Mouse (Mus musculus) urinary bladder, postnatal 36 days (tissue): ENCODE measurements around the gene Gramd4.
"Not testable (repeated sequence)": the region's sequence is repeated elsewhere in the genome, so short reads cannot be mapped to it uniquely, and the experiment has no call there.

Experiments
- DNase-seq, 2 experiments: peaks; one replicate each; pipeline ENCODE4 v3.0.0; 2022; ENCODE audit warnings: low spot score in 2 of 2, mixed read lengths in 1 of 2

The Gramd4 gene

DNA sequence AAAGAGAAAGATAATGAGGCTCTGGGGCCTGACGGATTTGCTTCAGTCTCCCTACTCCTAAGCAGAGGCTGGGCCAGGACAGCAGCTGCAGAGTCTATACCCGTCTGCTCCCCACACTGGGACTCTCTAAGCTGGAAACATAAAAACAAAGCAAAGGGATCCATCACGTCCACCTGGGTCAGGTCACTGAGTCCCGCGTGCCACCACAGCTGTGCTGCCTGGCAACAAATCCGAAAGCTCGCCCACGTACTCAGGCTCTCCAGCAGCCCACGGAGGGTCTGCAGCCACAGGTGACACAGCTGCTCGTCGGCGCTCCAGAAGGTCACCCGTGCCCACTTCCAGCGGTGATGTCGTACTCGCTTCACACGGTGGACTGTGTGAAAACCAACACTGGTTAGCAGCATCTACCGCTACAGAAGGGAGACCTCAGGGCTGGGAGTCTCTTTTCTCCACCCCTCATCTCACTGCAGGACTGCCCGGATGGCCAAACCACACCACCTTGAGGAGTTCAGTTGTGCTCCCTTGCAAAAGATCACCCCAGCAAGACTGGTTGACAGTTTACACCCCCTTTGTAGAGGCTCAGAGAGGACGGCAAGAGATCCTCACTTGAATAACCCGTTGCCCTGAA lies 107.3 kb downstream of the Gramd4 start:
- no peak for DNase-seq

DNA sequence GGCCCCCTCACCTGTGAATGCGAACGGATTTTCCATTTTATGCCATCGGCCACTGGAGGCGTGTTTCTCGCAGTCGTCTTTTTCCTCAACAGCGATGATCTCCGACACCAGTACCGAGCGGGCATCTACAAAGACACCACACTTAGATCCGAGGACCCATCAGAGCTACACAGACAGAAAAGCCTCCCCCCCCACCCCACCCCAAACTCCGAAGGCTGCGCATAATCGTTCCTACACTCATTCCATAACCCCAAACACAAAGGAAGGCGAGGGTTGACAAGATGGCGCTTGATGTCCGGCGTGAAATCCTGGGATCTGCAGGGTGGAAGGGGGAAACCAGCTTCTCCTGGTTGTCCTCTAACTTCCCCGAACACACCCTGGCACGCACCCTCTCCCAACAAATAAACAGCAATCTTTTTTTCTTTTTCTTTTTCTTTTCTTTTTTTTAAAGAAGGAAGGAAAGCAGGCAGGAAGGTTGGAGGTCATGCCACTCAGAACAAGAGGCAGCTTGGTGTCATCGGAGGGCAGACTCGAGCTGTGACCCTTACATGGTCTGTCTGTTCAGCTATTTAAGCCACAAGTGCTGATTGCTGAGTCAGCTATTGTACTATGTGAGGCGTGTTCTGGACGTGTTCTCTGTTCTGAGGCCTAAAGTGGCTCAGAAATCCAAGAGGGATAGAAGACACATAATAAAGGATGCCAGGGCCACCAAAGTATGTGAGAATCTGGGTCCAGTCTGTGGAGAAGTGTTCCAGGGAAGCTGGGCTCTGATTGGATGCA lies 108.5 kb downstream of the Gramd4 start:
- no peak for DNase-seq

DNA sequence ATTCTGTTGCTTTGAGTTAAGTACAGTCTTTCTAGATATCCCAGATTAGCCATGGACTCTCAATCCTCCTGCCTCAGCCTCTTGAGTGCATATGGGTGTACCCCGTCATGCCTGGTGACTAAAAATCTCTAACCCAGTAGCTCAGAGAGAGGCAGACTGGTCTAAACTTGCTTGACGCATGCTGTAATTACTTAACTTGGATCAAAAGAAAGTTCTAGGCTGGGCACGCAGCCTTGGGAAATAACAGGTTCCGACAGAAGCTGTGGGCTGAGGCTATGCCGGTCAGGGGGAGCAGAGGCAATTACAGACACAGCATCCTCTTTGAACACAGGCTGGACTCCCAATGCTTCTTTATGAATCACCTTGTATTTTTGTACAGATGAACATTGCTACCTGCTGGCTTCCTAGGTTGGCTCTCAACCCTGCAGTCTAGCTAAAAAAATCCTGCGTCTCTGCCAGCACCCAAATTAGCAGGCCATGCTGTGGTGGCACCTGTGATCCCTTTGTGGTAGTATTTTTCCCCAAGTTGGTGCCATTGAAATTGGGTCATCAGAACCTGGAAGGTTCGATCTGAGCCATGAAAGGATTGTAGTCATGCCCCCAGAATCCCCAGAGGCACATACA lies 109.6 kb downstream of the Gramd4 start:
- DNase-seq: no peak

DNA sequence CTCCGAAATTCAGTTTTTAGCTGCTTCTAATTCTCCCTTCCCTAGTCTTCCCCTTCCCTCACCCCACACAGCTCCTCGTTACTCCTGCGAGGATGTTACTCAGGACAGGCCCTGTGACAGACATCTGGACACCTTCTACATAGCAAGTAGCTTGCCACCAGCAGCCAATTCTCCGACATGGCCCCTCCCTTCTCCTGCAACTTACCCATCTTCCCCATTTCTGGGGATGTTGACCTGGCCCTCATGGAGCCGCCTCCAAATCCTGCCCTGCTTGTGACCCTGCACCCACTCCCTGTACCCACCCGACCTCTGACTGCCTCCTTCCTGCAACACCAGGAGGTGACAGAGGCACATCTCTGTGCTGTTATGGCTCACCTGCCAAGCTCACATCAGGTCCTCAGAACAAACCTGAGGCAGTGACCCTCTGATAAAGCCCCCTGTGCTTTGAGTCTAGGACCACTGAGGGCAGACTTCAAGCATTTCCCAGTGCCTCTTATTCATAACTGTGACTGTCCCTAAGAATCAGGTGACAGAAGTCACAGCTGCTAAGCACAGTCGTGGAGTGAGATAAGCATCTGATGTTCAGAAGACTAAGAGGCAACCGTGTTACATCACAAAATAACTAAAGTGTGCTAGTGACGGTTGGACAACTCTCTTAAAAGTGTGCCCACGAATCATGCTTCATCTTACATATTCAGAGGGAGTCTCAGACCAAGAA lies 110.5 kb downstream of the Gramd4 start:
- DNase-seq: no peak

DNA sequence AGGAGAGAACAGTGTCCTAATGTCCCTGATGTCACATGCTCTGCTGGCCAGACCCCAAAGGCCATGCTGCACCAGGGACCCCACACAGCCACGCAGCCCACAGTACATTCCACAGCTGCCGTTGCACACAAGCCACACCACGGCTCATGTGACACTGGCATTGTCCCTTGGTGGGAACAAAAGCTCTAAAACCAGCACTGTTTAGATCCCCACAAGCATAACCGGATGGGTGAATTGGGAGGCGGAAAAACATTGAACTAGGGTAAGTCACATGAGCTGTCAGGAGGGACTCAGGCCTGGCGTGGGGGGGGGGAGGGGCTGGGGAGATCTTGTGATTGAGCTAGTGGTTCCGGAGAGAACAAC lies 111.0 kb downstream of the Gramd4 start:
- no peak for DNase-seq

DNA sequence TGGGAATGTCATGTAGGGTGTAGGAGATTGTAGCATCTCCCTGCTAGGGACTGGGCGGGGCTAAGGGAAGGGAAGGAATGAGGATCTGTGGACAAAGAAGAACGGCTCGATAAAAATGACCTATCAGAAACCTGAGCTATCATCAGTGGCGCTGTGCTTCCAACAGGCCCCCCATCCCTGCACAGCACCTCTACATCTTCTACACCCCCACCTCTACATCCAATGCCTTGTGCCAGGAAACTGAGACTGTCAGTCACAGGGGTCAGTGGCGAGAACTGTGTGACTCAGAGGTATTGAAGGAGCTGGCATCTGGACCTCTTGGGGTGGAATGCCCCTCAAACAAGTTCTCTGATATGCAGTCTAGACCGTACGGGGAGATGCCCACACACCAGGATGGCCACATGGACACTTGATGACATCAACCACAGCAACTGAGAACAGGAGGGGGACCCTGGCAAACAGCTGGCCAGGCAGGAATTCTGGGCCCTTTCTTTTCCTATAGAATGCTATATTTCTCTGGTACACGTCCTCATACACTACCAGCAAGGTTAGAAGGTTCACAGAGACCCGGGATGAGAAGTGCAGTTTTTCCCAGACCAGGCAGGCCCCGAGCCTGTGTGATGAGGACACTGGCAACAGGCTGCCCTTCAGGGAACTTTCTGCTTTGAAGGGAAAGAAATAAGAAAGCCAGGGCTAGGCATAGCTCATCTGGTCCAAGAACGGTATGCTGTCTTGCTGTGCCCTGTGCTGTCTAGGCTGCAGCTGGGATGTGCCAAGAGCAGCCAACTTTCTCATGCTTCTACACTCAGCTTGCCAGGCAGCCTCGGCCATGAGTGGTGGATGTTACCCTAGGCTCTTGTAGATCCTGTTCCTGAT lies 111.7 kb downstream of the Gramd4 start:
- DNase-seq: no peak

DNA sequence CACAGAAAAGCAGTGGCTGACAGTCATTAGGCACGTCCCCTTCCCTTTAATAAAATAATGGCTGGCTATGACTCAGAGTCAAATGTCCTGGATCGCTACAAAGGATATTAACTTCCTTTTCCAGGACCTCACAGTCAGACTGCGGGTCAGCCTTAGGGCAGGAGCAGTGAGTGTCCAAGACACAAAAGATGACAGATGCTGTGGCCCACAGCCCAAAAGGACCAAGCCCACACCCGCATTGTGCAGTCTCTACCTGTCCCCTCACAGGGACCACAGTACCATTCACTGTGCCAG lies 112.3 kb downstream of the Gramd4 start:
- DNase-seq: no peak

DNA sequence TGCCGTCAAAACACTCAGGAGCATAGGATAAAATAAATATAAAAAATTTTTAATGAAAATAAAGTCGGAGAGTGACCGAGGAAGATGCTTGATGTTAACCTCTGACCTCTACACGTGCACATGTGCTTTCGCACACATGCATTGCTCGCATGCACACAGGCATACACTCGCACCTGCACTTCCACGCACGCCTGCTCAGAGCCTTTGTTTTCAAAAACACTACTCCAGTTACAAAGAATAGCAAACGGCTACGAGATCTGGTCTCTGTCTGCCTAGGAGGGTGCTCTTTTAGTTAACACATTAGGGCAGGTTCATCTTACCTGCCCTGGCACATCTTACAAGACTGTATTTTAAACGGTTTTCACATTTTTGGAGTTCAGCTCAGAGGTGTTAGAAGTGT lies 113.8 kb downstream of the Gramd4 start:
- no peak for DNase-seq

DNA sequence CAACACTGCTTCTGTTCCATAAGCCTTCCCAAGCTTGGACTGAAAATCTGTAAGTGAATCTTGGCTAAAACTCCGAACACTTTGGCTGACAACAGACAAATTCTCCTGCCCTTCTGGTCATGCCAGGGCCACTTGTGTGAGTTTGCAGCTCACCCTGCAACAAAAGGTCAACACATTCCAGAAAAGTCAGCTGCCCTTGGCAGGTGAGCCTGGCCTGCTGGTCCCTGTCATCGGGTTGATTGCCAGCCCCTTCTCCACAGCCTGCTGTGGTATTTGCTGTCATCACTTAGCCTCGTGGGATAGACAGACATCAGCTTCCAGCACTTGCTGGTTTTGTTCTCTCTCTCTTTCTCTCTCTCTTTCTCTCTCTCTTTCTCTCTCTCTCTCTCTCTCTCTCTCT lies 114.6 kb downstream of the Gramd4 start:
- DNase-seq: no peak

DNA sequence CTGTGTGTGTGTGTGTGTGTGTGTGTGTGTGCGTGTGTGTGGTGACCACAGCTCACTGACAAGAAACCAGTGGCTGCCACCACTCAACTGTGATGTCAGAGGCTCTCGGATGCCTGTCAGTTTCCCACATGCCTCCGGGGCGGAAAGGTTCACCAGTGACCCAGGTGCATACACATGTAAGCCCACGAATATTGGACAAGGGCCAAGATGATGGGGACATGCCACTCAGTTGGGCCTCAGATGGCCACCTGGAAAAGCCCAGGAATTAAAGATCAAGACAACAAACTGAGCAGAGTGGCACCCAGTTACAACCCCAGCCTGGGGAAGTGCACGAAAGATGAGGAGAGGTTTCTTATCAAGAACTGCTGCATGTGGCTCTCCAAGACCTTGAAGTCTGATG lies 115.0 kb downstream of the Gramd4 start:
- no peak for DNase-seq

DNA sequence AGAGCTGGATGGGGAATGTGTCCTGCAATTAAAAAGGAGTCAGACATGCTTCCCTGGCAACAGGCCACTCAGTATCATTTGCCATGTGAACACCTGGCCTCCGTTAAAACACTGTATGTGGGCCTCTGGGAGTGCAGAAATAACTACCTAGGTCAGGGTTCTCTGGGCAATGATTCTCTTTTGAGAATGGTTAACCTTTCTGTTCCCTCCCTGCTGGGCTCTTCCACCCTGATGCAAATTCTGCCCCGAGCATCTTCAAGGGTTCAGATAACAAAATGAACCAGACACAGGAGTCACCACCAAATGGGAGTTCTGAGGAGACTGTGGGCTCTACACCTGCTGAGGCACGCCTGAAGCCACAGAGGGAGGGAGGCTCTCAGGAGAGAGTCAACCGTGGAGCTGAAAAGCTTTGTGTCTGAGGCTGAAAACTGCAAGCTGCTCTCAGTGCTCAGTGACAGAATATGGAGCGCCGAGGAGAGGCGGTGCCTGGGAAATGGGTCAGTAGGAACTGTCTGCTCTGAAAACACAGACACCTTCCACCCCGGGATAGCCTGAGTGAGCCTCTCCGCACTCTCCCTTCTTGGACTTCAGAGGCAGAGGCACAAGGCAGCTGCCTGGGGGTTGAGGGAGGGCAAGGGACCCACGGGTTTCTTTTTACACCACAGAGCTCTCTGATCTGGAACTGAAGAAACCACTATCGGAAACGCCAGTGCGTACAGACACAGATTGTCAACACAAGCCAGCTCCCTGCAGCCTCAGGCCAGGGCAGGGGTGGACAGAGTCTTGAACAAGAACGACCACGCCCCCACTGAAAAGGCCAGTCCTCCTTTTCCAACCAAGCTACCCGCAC lies 115.9 kb downstream of the Gramd4 start:
- no peak for DNase-seq

DNA sequence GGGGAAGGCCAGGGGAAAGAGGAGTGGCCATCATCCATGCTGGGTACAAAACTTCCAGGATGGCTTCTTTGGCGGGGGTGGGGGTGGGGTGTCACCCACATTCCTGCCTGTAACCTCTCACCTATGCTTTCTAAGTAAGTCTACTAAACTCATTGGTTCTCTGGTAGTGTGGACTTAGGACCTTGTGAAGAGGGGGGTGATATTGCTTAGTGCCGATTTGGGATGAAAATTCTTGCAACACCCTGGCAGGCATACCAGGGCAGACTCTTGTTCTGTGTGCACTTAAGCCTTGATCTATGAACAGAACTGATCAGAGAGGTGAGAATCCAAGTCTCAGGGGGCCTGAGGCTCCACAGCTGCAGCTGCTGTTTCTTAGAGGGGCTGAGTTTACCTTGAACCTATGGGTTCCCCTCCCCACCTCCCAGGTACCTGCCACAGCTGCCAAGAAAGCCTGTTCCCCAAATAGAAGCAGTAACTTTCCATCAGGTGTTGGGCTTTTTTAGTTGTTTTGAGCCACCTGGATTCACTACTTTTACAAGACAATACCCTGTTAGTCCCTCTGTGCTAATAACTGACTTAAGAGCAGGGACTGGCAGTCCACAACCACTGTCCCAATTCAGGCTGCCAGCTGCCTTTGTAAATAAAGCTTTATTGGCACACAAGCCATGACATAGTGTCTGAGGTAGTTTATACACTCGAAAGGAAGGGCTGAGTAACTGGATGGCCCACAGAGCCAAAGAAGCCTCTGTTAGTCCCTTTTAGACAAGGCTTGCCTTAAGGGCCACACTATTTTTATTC lies 118.0 kb downstream of the Gramd4 start:
- DNase-seq: no peak

DNA sequence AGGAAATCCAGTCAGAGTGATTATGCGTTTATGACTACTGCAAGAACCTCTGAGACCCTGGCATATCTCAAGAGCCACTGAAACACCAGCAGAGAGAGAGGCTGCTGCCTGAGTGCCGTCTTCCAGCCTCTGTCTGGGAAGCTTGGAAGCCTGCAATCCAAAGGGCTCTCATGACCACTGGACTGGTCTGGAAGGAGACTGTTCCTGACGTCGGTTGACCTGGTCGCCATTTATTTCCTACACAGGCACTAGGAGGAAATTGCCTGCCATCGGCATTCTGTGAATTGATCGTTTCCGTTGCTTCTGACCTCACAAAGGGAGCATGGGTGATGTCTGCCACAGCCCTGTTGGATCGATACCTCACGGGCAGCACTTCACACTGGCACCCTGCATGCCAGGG lies 118.7 kb downstream of the Gramd4 start:
- no peak for DNase-seq

DNA sequence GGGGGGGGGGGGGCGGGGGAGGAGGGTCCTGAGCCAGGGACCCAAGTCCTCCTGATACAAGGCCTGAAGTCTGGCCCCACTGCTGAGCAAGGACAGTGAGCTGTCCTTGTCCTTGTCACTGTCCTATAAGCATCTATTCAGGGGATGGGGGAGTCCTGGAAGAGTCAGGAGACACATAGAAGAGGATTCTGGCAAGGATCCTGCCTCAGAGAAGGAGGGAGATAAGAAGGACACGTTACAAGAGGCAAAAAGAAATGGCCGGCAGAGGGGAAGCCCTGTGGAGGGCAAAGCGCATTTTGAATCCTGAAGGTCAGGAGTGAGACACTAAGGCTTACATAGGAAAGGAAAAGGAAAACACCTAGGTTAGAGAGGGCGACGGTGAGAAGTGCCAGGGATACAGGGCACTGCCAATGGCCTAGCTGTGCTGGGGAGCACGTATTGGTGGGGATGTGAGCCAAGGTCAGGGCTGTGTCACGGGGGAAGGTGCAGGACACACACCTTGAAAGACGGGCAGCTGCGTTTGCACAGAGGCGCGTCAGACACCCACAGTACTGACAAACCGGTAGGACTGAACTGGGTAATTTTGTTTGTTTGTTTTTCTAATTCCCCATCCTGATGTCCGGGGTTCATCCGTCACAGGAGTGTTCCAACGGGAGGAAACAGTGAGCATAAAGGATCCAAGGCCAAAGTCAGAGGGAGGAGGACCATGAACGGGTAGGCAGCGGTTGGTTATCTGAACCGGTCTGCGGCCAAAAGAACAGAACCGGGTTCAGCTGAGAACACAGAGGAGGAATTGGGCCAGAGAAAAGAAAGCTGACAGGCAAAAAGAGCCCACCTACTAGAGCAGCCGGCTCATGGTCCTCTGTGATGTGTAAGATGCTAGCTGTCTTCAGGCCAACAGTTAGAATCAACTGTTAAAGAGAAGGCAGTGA lies 119.5 kb downstream of the Gramd4 start:
- DNase-seq: no peak

DNA sequence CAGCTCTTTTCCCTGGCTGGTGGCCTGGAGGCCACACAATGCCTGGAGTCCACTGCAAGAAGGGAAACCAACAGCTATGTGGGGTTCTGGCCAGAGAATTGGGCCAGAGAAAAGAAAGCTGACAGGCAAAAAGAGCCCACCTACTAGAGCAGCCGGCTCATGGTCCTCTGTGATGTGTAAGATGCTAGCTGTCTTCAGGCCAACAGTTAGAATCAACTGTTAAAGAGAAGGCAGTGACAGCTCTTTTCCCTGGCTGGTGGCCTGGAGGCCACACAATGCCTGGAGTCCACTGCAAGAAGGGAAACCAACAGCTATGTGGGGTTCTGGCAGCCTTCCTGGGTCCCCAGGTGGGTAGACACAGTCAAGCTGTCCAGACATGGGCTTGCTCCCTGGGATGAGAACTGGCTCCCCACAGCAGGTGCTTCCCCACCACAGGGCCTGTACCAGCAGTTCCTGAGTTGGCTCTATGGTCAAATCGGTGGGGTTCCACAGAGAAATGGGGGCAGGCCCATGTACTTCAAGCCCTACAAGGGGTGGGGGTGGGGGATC lies 120.3 kb downstream of the Gramd4 start:
- not testable (repeated sequence) for DNase-seq

DNA sequence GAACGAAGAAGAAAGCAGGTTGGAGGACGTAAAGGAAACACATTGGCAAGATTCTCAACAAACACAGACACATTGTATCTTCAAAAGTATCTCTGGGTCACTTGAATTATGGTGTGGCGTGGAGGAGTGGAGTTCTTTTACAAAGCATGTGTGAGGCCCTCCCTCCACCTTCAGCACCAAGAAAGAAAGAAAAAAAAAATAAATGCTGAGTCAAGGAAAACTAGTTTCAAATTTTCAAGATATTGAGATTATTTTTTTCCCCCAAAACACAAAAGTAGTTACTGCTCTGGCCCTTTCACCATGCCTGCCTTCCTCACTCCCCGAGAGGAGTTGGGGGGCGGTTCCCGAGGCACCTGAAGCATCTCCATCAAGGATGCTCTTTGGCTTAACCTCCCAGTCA lies 121.1 kb downstream of the Gramd4 start:
- DNase-seq: no peak

DNA sequence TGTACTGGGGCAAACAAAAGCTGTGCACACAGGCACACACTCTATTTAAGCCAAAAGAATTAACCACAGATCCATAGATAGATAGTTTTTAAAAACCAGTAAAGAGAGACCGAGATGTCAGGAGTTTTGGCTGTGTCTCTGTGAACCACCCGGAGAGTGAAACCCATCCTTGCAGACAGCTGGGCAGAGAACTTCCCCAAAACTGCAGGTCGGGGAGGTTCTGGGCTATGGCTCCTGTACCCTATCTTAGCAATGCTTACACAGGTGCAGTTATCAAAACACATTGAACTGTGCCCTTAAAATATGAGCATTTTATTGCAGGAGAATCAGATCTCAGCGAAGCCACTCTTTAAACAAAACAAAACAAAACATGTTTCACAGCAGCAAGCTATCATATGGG lies 122.9 kb downstream of the Gramd4 start:
- DNase-seq: no peak

DNA sequence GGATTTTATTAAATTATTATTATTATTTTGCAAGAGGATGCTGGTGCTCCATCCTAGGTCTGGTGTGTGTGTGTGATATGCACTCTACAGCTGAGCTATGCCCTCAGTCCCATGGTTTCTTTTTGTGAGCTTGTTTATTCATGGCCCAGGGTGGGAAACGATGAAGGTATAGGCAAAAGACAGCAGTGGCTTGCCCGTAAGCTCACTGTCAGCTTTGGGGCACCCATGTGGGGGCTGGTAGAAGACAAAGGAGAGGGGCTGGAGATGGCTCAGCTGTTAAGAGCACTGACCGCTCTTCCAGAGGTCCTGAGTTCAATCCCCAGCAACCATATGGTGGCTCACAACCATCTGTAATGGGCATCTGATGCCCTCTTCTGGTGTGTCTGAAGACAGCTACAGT lies 123.8 kb downstream of the Gramd4 start:
- not testable (repeated sequence) for DNase-seq
